Mouse (Mus musculus): ENCODE measurements at regions not wholly inside any gene's neighbourhood (a gene's known extent, or its start where the extent isn't known, plus 50 kb on each side); places are given as distances from the start of the nearest gene placed in this dataset.

DNA sequence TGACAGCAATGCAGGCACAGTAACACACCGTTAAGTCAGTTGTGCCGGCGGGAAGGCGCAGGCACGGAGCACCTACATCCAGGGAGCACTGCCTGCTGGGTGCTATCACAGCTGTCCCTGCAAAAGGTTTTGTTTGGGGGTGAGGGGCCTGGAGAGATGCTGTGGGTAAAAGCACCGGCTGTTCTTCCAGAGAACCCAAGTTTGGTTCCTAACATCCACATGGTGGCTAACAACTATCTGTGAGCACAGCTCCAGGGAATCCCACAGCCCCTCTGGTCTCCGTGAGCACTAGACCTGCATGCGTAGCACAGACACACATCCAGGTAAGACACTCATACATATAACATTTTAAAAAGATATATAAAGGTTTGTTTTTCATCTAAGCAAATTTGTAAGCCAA lies 72.0 kb upstream of the Slc38a4 start:
- no peak for DNase-seq (ENCODE audit: low spot score in 2 of 2)

- DNase-seq (ENCODE audit: low spot score in 2 of 2): no peak
These were observed 70.4 kb upstream of the Slc38a4 start for GRCm38 (mm10) chr15:97125836-97126822.

- no peak for DNase-seq (ENCODE audit: low spot score in 2 of 2)
These were observed 66.5 kb upstream of the Slc38a4 start for GRCm38 (mm10) chr15:97122263-97122662.

GRCm38 (mm10) chr15:97112452-97113200 lies 56.9 kb upstream of the Slc38a4 start:
- no peak for DNase-seq (ENCODE audit: low spot score in 2 of 2)

DNA sequence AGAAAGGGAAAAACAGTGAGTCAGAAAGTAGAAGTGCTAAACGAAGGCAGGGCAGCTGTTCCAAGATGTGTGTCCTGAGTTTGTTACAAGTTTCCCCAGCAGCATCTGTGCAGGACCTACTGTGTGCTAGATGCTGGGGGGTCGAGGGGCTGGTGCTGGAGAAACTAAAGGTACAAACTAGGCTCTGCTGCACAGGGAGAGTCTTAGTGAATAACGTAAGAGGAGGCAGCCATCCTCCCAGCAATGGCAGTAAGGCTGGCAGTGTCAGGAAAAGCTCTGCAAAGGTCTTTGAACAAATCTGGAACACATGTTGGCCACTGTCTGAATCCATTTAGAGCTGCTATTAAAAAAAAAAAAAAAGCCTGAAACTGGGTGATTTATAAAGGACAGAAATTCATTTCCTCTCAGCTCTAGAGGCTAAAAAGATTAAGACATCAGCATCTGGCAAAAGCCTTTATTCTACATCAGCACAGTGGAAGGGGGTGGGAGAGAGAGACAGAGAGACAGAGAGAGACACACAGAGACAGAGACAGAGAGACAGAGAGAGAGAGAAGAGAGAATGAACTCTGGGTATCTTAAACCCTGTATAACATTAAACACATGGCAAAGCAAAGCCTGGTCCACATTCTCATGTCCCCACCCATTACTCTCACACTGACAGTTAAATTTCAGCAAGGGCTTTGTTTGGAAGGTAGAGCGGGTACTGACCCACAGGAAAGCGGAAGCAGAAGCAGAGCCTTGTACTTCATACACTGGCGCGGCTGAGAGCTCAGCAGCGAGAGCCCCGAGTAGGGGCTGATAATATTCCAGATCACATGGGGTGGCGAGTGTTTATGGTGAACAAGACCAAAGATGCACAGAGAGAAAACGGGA lies 55.8 kb upstream of the Slc38a4 start:
- DNase-seq (ENCODE audit: low spot score in 2 of 2): no peak

- no peak for DNase-seq (ENCODE audit: low spot score in 2 of 2)
These were observed 52.0 kb upstream of the Slc38a4 start for GRCm38 (mm10) chr15:97107779-97108178.

DNA sequence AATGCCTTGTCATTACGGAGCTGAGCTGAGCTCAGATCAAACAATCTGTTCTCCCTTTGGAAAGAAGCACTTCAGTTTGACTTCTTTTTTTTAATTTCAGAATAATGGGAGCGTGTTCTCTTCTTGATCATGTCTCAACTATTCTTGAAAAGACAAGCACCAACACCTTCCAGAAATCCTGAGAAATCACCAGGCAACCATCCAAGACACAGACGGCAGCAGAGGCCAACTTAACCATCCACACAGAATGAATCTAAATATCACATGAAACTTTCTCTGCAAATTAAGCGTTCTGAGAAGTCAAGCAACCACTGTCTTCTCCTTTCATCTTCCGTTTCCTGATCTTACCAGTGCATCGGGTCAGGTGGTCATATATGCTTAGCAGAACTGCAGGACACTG lies 50.8 kb upstream of the Slc38a4 start:
- peak in 1 of 2 experiments; percentile 8 for DNase-seq (ENCODE audit: low spot score in 2 of 2)
